Mouse (Mus musculus) spleen, adult 2 months (tissue): ENCODE results near the gene Gm39115.

Source experiments
- CTCF ChIP-seq: fragments of 200-500 bp; IDR thresholded peaks from 2 replicates; pipeline ENCODE4 v1.5.1; 2011; ENCODE audit warnings: mild to moderate bottlenecking, inconsistent platforms; ENCODE audit not compliant: insufficient read depth, insufficient read length, insufficient replicate concordance; ENCODE audit errors: extremely low read depth
- POLR2A ChIP-seq: fragments of 200-500 bp; IDR thresholded peaks from 2 replicates; pipeline ENCODE4 v1.6.1; 2011; ENCODE audit warnings: low read depth, low read length, inconsistent platforms

DNA sequence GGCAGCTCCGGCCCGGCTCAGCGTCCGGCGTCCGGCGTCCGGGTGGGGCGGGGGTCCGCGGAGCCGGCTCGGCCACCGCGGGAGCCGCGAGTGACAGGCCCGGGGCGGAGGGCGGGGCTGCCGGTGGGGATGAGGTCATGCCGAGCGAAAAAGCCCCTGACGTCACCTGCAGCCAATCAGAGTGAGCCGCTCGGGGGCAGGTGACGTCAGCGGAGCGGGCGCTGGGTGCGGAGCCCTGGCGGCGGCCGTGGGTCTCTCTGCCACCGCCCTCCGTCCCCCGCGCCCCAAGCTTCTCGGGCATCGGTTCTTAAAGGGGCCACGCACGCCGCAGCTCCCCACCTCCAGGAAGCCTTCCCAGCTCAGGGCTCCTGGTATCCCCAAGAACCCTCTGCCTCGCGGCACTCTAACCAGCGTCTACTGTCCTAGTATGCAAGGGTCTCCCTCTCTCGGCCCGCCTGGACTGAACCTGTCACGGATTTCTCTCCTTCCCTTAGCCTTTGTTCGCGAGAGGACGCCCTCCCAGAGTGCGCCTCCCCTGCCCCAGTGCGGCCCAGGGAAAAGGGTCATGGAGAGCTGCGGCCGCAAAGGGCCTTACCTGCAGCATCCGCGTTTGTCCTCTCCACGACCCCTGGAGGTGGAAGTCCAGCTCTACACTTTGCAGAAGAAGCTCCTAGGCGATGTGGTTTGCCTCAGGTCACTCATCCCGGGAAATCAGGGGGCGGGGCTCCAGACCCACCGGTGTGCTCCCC is 40.5 kb downstream of the Gm39115 start, which contains the start of gene Dusp8:
- 0 out of 2 replicates have a peak, but pooled peaks have one; percentile 13 for TF ChIP-seq CTCF
- no peak for TF ChIP-seq POLR2A
